Mouse (Mus musculus) olfactory bulb, adult 2 months (tissue): ENCODE measurements around the gene Pbx3.

Source experiments
- CTCF ChIP-seq: fragments of 200-500 bp; IDR thresholded peaks from 2 replicates; pipeline ENCODE4 v1.5.1; 2012; ENCODE audit warnings: low read depth, mild to moderate bottlenecking, low read length, moderate library complexity; ENCODE audit not compliant: insufficient read depth
- POLR2A ChIP-seq: fragments of 200-500 bp; IDR thresholded peaks from 2 replicates; pipeline ENCODE4 v1.6.1; 2012; ENCODE audit warnings: mild to moderate bottlenecking, low read depth, low read length, moderate library complexity; ENCODE audit not compliant: insufficient read depth

DNA sequence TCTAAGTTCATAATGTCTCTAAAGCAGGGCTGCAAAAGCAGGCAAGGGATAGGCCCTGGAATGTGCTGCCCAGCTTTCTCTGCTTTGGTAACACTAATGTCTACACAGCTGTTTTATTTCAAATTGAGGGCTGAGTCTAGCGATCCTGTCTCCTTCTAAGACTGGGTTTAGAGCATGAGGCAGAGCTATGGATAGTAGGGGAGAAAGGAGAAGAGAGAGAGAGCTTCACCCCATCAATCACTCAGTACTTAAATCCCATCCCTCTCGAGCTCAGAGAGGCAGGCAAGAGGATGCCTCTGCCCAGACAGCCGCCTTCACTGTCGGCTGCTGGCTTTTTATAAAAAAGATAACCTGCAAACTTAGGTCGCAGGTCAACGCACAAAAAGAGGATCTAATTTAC, 4.5 kb downstream of the Pbx3 start:
- TF ChIP-seq CTCF (no peak), POLR2A (no peak)
